Mouse (Mus musculus) CD4-positive helper T cell, adult 2 months (primary cell): ENCODE measurements around the gene Xlr3a.
A peak's percentile ranks its signal among the peaks of the same experiment; 100 is the strongest.
"Not testable (repeated sequence)": the region's sequence is repeated elsewhere in the genome, so short reads cannot be mapped to it uniquely, and the experiment has no call there.

Experiments used
- DNase-seq: peaks from one replicate; pipeline ENCODE4 v3.0.0-alpha.2; 2012; ENCODE audit warnings: low read depth, missing footprints, low spot score

Xlr3a gene

GRCm38 (mm10) chrX:73096941-73097508 is at the start of gene Xlr3a:
Xlr3a (minus strand) TSS chrX:73097095.
- DNase-seq, result peak; percentile 2

GRCm38 (mm10) chrX:73143218-73143618 is 46.3 kb upstream of the Xlr3a start:
- not testable (repeated sequence) for DNase-seq

- not testable (repeated sequence) for DNase-seq
These were observed 26.2 kb upstream of the Xlr3a start for GRCm38 (mm10) chrX:73122859-73123829.

DNA sequence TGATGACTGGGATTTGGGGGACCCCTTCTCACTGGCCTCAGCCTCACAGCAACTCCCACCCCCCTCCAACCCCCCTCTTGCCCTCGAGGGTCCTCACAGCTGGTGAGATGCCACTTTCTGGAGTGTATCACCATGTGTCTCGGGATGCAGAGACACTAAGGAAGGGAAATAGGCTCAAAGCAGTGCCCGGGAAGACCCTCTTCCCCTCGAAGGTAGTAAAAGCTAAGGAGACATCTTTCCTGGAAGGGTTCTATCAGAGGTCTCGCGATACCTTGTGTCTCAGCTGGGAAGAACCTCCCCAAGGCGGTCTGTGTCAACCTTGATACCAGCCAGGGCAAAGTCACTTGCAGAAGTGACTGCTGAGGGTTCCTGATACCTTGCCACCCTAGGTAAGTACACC is 19.9 kb upstream of the Xlr3a start, which contains the start of gene Gm14685:
Gene Gm14685 (plus strand): TSS at position 301 of the 400 bp plus-strand sequence.
- not testable (repeated sequence) for DNase-seq

DNA sequence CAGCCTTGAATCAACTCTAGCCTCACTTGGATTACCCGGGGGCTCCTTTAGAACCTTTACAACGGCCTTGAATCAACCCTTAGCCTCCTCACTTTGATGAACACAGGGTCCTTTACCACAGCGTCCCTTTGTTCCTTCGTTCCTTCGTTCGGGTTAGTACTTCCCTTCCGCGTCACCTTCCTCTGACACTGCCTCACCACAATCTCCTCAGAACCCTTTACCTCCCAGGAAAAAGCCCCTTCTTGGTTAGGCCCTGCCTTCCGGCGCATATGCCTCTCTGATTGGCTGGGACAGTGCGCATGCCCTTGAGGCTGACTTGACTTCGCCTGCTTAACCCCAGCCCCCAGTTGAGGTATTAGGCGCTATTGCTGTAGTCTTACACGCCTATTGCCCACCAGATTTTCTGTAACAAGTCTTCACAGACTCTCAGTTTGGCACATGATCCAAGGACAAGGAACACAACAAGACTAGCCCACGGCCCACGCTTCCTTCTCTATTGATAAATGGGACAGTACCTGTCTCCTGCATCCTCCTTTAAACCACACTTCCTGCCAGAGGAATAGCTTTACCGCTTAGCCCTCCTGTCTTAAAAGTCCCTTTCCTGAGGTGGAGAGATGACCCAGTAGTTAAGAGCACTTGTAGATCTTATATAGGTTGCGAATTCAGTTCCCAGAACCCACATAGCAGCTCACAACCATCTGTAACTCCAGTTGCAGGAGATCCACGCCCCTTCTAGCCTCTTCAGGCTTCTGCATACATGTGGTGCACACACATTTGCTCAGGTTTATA is 14.4 kb downstream of the Xlr3a start, which contains the start of gene Xlr4a:
Gene Xlr4a (minus strand): TSS at position 212 of the 789 bp plus-strand sequence.
- DNase-seq, result peak; percentile 75

DNA sequence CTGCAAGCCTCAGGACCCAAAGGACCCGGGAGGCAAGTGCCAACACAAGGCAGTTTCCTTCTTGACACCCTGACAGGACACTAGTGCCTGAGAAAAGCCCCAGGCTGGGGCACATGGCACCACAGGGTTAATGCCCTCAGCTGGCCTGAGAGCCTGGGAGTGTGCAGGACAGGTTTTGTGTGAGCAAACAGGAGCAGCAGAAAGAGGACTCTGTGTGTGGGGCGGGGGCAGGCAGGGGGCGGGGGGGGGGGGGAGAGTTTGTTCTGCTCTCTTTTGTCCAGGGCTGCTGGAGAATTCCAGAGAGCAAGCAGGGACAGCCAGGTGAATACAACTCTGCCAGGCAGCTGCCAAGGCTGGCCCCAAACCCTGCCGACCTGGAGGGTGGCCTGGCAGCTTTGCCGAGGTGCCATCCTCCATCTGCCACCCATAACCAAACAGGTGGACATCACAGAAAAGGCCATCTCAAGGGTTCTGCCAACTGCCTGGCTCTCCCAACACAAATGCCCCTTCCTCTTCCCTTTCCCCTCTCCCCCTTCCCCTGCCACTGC is 30.1 kb downstream of the Xlr3a start:
- not testable (repeated sequence) for DNase-seq

DNA sequence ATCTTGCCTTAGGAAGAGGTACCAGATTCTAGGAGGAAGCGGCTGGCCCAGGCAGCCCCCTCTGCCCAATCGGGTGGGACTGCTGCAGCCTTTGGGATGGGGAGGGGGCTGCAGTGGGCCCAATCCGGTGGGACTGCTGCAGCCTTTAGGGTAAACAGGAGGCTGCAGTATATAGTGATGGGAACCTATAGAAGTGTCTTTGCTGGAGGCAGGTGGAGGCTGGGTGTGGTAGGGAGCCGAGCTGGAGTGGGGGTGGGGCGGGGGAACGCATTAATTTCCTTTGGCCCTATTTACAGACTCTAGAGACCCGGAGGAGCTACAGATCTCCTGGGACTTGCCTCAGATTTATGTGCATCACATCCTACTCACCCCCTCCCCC is 32.5 kb downstream of the Xlr3a start, which contains the start of gene Pnma3:
Gene Pnma3 (plus strand): TSS at position 373 of the 379 bp plus-strand sequence.
- no peak for DNase-seq

DNA sequence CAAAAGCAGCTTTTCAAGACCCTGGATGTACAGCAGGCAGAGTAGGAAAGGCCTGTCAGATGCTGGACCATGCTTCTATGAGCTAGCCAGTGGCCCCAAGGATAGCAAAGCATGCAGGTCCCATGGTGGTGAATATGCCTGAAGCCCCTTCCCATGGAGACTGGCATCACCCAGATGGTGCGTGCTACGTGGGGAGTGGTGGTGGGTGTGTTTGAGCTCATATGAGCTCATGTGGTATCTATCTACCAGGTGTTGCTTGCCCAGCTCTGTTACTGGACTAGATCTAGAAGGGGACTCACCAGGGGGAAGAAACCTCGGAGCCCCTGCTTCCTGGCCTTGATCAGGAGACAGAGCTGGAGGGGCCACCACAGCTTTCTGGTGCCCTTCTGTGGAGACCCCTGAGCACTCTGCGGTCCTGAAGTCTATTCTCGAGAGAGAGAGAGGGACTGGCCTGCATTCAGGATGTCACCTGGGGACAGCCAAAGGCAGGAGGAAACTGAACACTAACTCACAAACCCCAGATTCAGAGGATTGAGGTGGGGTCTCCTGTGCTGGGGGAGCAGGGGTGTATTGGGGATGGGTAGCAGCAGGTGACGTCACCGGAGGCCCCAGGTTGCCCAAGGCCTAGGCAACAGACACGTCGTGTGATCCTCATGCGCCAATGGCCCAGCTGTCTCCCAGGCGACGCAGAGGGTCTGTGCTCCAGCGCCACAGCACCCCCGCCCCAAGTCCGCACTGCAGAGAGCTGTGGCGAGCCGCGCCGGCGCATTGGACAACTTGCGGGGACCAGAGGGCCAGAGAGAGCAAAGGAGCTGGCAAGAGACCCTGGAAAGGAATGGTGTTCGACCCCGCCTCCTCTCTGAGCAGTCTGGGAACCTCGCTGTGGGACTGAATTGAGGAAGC is 33.1 kb downstream of the Xlr3a start:
- no peak for DNase-seq

- DNase-seq, result no peak
These were observed 34.6 kb downstream of the Xlr3a start for GRCm38 (mm10) chrX:73062323-73062722.

GRCm38 (mm10) chrX:73061528-73061927 is 35.4 kb downstream of the Xlr3a start:
- no peak for DNase-seq

DNA sequence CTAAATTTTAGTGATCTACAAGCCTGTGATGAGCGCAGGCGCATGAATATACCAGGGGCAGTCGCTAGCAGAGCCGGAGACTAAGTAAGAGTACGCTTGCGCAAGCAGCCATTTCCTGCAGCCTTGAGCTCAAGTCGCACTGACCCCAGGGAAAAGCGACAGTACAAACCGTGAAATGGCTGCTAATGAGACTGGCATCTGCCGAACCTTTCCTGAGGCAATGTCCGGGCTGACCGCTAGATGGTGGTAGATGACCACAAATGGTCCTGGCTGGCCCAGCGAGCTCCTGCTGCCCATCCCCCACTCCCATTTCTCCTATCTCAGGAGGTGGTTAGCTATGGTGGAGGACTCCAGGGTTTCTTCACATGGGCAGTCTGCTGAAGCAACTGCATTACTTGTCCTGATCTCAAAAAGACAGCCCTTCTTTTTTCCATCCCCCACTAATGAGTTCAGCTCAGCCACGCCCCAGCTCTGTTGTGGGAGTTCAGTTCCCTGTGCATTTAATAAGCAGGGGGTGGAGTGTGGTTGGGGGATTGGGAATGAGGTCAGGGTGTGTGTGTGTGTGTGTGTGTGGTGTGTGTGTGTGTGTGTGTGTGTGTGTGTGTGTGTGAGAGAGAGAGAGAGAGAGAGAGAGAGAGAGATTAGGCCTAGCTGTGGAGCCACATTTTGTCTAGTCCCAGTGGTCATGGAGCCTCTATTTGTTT is 42.9 kb downstream of the Xlr3a start:
- DNase-seq, result peak; percentile 84

GRCm38 (mm10) chrX:73039666-73040065 is 57.2 kb downstream of the Xlr3a start:
- DNase-seq, result no peak

DNA sequence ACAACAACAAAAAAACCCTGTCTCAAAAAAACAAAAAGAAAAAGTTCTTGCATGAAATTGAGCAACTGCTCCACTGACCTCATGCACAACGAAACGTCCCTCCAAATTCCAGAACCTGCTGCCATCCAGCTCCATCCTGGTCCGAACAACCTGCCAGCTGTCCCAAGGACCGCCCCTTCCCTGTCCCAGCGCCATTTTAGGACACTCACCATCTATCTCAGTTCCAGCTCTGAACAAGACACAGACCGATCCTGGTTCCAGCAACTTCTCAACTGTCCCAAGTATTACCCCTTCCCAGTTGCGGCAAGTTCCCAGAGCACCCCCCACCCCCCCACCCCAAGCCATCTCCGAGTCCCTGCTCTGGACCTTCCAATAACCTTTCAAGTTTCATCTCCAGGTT is 58.1 kb downstream of the Xlr3a start:
- DNase-seq, result no peak

GRCm38 (mm10) chrX:73037003-73037402 is 59.9 kb downstream of the Xlr3a start, which contains the start of gene Pnma5:
Pnma5 (minus strand) TSS chrX:73037103.
- no peak for DNase-seq
